Mouse (Mus musculus): ENCODE data around the gene Zfp738. TPM values are rescaled to one million over a fixed set of nuclear protein-coding genes. Genes with fewer than 3 reads are reported as not detected.
"Not testable (repeated sequence)": the region's sequence is repeated elsewhere in the genome, so short reads cannot be mapped to it uniquely, and the experiment has no call there.

Gene Zfp738
- 12.4 and 14.3 TPM in 2 replicates for polyA plus RNA-seq (2012; rRNA removed)

GRCm38 (mm10) chr13:67686971-67687370 lies at the start of gene Zfp738:
Zfp738 (minus strand) TSS chr13:67687071.
- no peak for DNase-seq (ENCODE audit: extremely low spot score in 1 of 2, low spot score in 1 of 2)

GRCm38 (mm10) chr13:67734391-67734790 lies 47.5 kb upstream of the Zfp738 start:
- not testable (repeated sequence) for DNase-seq (ENCODE audit: extremely low spot score in 1 of 2, low spot score in 1 of 2)

- peak in 1 of 2 experiments; percentile 56 for DNase-seq (ENCODE audit: extremely low spot score in 1 of 2, low spot score in 1 of 2)
Measured at GRCm38 (mm10) chr13:67729441-67729840, 42.6 kb upstream of the Zfp738 start.

GRCm38 (mm10) chr13:67728641-67729318 lies 41.9 kb upstream of the Zfp738 start, which contains the start of gene Zfp65:
Zfp65 (minus strand) TSS chr13:67729173.
- DNase-seq (ENCODE audit: extremely low spot score in 1 of 2, low spot score in 1 of 2): peak; percentile 52 to 75

- no peak for DNase-seq (ENCODE audit: extremely low spot score in 1 of 2, low spot score in 1 of 2)
Measured at GRCm38 (mm10) chr13:67728106-67728505, 41.2 kb upstream of the Zfp738 start.

- peak in 1 of 2 experiments; percentile 31 for DNase-seq (ENCODE audit: extremely low spot score in 1 of 2, low spot score in 1 of 2)
Measured at GRCm38 (mm10) chr13:67725331-67725730, 38.5 kb upstream of the Zfp738 start.

- DNase-seq (ENCODE audit: extremely low spot score in 1 of 2, low spot score in 1 of 2): peak; percentile 92 to 95
Measured at GRCm38 (mm10) chr13:67723848-67724479, 37.1 kb upstream of the Zfp738 start.

- DNase-seq (ENCODE audit: extremely low spot score in 1 of 2, low spot score in 1 of 2): peak in 1 of 2 experiments; percentile 18
Measured at GRCm38 (mm10) chr13:67683841-67684240, 3.0 kb downstream of the Zfp738 start.

GRCm38 (mm10) chr13:67682959-67683735 lies 3.7 kb downstream of the Zfp738 start:
- DNase-seq (ENCODE audit: extremely low spot score in 1 of 2, low spot score in 1 of 2): peak; percentile 90 to 94

- no peak for DNase-seq (ENCODE audit: extremely low spot score in 1 of 2, low spot score in 1 of 2)
Measured at GRCm38 (mm10) chr13:67674902-67675301, 12.0 kb downstream of the Zfp738 start.

GRCm38 (mm10) chr13:67652496-67652895 lies 34.4 kb downstream of the Zfp738 start:
- DNase-seq (ENCODE audit: extremely low spot score in 1 of 2, low spot score in 1 of 2): no peak

GRCm38 (mm10) chr13:67637294-67638007 lies 49.4 kb downstream of the Zfp738 start, which contains the start of the genes Gm49345 and Zfp729a:
Gm49345 (minus strand) TSS chr13:67637769.
Zfp729a (minus strand) TSS chr13:67637791.
- DNase-seq (ENCODE audit: extremely low spot score in 1 of 2, low spot score in 1 of 2): peak; percentile 89 to 94

- peak in 1 of 2 experiments; percentile 24 for DNase-seq (ENCODE audit: extremely low spot score in 1 of 2, low spot score in 1 of 2)
Measured at GRCm38 (mm10) chr13:67610108-67610507, 76.8 kb downstream of the Zfp738 start.

GRCm38 (mm10) chr13:67609066-67609876 lies 77.6 kb downstream of the Zfp738 start, which contains the start of gene Zfp729b:
Zfp729b (minus strand) TSS chr13:67609707.
- peak; percentile 74 to 96 for DNase-seq (ENCODE audit: extremely low spot score in 1 of 2, low spot score in 1 of 2)

Other genes starting within 250 kb of the Zfp738 start
- 8.2 and 8.4 TPM in 2 replicates for gene Zfp874a, start 235.4 kb downstream of the Zfp738 start, polyA plus RNA-seq (2012; rRNA removed)
- 8.2 and 9.4 TPM in 2 replicates for gene Zfp874b, start 202.8 kb downstream of the Zfp738 start, polyA plus RNA-seq (2012; rRNA removed)
- gene Zfp58, start 186.5 kb downstream of the Zfp738 start, polyA plus RNA-seq (2012; rRNA removed): 5.6 and 5.8 TPM in 2 replicates
- gene Gm26965, start 160.9 kb downstream of the Zfp738 start, polyA plus RNA-seq (2012; rRNA removed): 0.06 TPM in 1 of 2 replicates, not detected in the other
- gene Zfp87, start 160.9 kb downstream of the Zfp738 start, polyA plus RNA-seq (2012; rRNA removed): 25.7 and 33.8 TPM in 2 replicates
- gene Zfp748, start 133.2 kb downstream of the Zfp738 start, polyA plus RNA-seq (2012; rRNA removed): 4.6 and 5.3 TPM in 2 replicates
- gene Zfp729b, start 77.4 kb downstream of the Zfp738 start, polyA plus RNA-seq (2012; rRNA removed): 3.0 and 4.1 TPM in 2 replicates
- gene Gm49345, start 49.3 kb downstream of the Zfp738 start, polyA plus RNA-seq (2012; rRNA removed): not detected in 2 replicates
- 3.1 and 4.1 TPM in 2 replicates for gene Zfp729a, start 49.3 kb downstream of the Zfp738 start, polyA plus RNA-seq (2012; rRNA removed)
- gene Zfp65, start 42.1 kb upstream of the Zfp738 start, polyA plus RNA-seq (2012; rRNA removed): 4.5 and 5.0 TPM in 2 replicates
- 3.1 and 3.9 TPM in 2 replicates for gene Zfp85, start 68.2 kb upstream of the Zfp738 start, polyA plus RNA-seq (2012; rRNA removed)
- 2.4 and 3.9 TPM in 2 replicates for gene Zfp493, start 92.6 kb upstream of the Zfp738 start, polyA plus RNA-seq (2012; rRNA removed)
- 5.4 and 5.6 TPM in 2 replicates for gene Zfp273, start 126.7 kb upstream of the Zfp738 start, polyA plus RNA-seq (2012; rRNA removed)
- gene Gm10037, start 144.0 kb upstream of the Zfp738 start, polyA plus RNA-seq (2012; rRNA removed): 16.6 and 17.4 TPM in 2 replicates
- 0.36 TPM in 1 of 2 replicates, not detected in the other for gene BC048507, start 176.3 kb upstream of the Zfp738 start, polyA plus RNA-seq (2012; rRNA removed)